Mouse (Mus musculus): Measurements from ENCODE around the gene Rab4a.
A peak's percentile ranks its signal among the peaks of the same experiment; 100 is the strongest.

Rab4a gene

GRCm38 (mm10) chr8:123815325-123815724, 9.5 kb downstream of the Rab4a start:
- no peak for DNase-seq

GRCm38 (mm10) chr8:123816939-123817338, 11.2 kb downstream of the Rab4a start:
- no peak for DNase-seq

GRCm38 (mm10) chr8:123817747-123818146, 12.0 kb downstream of the Rab4a start:
- DNase-seq = no peak

- peak; percentile 66 to 81 for DNase-seq
Observed at GRCm38 (mm10) chr8:123819683-123820610, 14.2 kb downstream of the Rab4a start.

- no peak for DNase-seq
Observed at GRCm38 (mm10) chr8:123820780-123821179, 15.0 kb downstream of the Rab4a start.

- DNase-seq = no peak
Observed at GRCm38 (mm10) chr8:123823111-123823510, 17.3 kb downstream of the Rab4a start.

GRCm38 (mm10) chr8:123823532-123824123, 17.8 kb downstream of the Rab4a start:
- DNase-seq = no peak

GRCm38 (mm10) chr8:123826001-123826400, 20.2 kb downstream of the Rab4a start:
- DNase-seq = no peak

- no peak for DNase-seq
Observed at GRCm38 (mm10) chr8:123826758-123827157, 21.0 kb downstream of the Rab4a start.

GRCm38 (mm10) chr8:123827523-123827922, 21.7 kb downstream of the Rab4a start:
- no peak for DNase-seq

GRCm38 (mm10) chr8:123832757-123833156, 27.0 kb downstream of the Rab4a start:
- DNase-seq = peak; percentile 67 to 80

- peak; percentile 62 to 77 for DNase-seq
Observed at GRCm38 (mm10) chr8:123835451-123835850, 29.7 kb downstream of the Rab4a start.

GRCm38 (mm10) chr8:123836354-123836753, 30.6 kb downstream of the Rab4a start:
- no peak for DNase-seq

GRCm38 (mm10) chr8:123838496-123838895, 32.7 kb downstream of the Rab4a start:
- peak in 1 of 2 experiments; percentile 49 for DNase-seq

- DNase-seq = no peak
Observed at GRCm38 (mm10) chr8:123840578-123841345, 35.0 kb downstream of the Rab4a start.

- DNase-seq = no peak
Observed at GRCm38 (mm10) chr8:123842086-123842485, 36.3 kb downstream of the Rab4a start.

- DNase-seq = no peak
Observed at GRCm38 (mm10) chr8:123844341-123844740, 38.6 kb downstream of the Rab4a start.

- DNase-seq = no peak
Observed at GRCm38 (mm10) chr8:123845114-123845513, 39.3 kb downstream of the Rab4a start.

GRCm38 (mm10) chr8:123845991-123846390, 40.2 kb downstream of the Rab4a start:
- no peak for DNase-seq

- DNase-seq = no peak
Observed at GRCm38 (mm10) chr8:123846509-123846908, 40.7 kb downstream of the Rab4a start.

- DNase-seq = no peak
Observed at GRCm38 (mm10) chr8:123847546-123847945, 41.8 kb downstream of the Rab4a start.

- DNase-seq = no peak
Observed at GRCm38 (mm10) chr8:123849352-123849751, 43.6 kb downstream of the Rab4a start.

GRCm38 (mm10) chr8:123851590-123851989, 45.8 kb downstream of the Rab4a start:
- no peak for DNase-seq

Measured in kidney, postnatal 25 days (tissue).